Mouse (Mus musculus) embryo, embryonic 10 days (tissue): Measurements from ENCODE around the gene Plxdc2.
"Not testable (repeated sequence)": the region's sequence is repeated elsewhere in the genome, so short reads cannot be mapped to it uniquely, and the experiment has no call there.

Experiments used
- DNase-seq: peaks from one replicate; pipeline ENCODE4 v3.0.0-alpha.2; 2015; ENCODE audit warnings: low spot score

Gene Plxdc2

GRCm38 (mm10) chr2:16749302-16749909 lies 393.3 kb downstream of the Plxdc2 start:
- DNase-seq, result no peak

DNA sequence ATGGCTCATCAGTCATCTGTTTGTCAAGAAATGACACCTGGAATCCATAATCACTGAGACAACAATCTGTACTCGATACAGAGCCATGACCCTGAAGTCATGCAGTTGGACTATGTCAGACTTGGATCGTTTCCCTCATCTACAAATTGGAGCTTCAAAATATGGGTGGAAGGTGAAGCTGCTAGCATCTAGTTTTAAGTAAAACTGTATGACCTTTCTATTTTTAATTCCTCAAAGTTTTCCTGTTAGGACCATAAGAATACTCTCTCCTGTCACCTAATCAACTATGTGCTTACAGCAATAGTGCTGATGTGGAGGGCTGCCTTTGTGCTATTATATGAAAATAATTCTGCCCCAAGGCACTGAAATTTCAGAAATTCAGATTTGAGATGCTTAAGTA lies 401.1 kb downstream of the Plxdc2 start:
- DNase-seq, result no peak

DNA sequence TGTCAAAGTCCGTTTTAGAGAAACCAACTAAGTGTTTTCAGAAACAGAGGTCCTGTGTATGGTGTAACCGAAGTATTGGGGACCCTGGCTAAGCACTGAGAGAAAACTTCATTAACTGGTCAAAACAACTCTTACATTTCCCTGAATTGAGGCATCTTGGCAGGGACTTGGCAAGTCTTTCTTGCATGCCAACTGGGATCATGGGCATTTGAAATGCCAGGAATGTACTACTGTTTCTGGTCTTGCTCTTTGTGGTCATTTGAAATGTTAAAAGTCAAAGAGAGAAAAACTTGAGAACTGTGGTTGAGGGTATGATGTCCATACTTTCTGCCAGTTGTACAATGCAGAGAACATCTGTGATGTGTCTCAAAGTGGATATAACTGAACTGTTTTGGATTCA lies 403.7 kb downstream of the Plxdc2 start:
- no peak for DNase-seq

GRCm38 (mm10) chr2:16769149-16769548 lies 413.0 kb downstream of the Plxdc2 start:
- not testable (repeated sequence) for DNase-seq

DNA sequence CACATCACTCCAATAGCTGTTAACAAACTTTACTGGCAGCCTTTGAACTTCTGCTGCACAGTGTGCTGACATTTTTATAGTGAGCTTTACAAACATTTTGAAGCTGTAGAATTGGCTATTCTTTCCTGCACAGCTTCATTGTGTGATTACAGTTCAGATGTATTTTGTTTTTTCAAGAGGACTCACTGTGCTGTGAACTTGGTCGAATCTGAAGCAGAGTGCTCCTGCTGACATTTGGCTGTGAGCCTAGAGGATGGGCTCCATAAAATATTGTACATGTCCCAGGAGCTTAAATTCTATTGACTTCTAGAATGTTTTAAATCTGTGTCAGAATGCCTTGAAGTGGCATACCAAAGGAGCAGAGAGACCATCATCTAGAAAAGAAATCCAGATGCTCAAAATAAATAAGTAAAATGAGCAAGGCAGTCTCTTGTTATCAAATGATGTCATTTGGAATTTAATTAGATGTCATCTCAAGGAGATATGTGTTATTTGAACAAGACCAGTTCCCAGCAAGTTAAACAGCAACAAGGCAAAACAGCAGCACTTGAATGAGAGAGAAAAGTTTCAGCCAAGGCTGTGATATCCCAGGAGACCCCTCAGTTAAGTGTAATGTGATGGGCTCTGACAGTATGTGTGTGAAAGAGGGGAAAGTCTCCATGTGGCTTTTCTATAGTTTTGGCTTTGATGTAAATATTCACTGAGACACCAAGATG lies 417.5 kb downstream of the Plxdc2 start:
- peak; percentile 8 for DNase-seq

DNA sequence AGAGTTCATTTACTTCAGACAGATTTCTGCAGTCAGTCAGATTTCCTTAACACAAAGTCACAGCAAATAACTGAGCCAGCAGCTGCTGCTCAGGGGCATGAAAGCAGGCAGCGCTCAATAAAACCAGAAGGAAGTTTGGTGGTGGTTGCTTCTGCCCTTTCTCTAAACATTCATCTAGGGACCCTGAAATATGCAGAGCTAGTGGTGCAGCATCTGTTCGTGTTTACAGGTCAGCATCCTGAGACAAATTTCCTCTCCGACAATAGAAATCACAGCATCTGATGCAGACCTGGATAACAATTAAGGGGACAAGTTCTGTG lies 418.0 kb downstream of the Plxdc2 start:
- no peak for DNase-seq

DNA sequence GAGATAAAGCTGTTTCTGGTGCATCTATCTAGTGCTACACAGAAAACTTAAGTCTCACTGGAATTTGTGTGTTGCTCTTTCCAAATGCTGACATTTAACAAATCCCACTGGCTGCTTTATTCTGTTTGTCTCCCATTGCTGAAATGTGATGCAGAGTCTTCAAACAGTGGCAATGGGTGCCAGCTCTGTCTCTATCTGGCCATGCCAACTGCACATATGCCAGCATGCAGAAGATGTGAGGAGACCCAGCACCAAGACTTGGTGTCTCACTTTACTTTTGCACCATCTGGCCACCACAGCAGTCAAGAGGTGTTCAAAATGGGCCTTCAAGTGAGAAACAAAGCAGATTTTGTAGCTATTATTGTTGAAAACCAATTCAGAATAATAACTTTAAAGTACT lies 439.2 kb downstream of the Plxdc2 start:
- no peak for DNase-seq
